Mouse (Mus musculus) brain, embryonic 14.5 days (tissue): ENCODE measurements at regions not wholly inside any gene's neighbourhood (a gene's known extent, or its start where the extent isn't known, plus 50 kb on each side); places are given as distances from the start of the nearest gene placed in this dataset.

Experiments
- CTCF ChIP-seq: fragments of 200-500 bp; IDR thresholded peaks from 2 replicates; pipeline ENCODE4 v1.5.1; 2012; ENCODE audit warnings: inconsistent platforms, mild to moderate bottlenecking, moderate library complexity, borderline replicate concordance; ENCODE audit not compliant: insufficient read depth, insufficient read length; ENCODE audit errors: extremely low read depth
- POLR2A ChIP-seq: fragments of 200-500 bp; IDR thresholded peaks from 2 replicates; pipeline ENCODE4 v1.6.1; 2012; ENCODE audit warnings: mild to moderate bottlenecking, inconsistent platforms, borderline replicate concordance; ENCODE audit not compliant: poor library complexity, insufficient read depth, insufficient read length, severe bottlenecking; ENCODE audit errors: extremely low read depth

DNA sequence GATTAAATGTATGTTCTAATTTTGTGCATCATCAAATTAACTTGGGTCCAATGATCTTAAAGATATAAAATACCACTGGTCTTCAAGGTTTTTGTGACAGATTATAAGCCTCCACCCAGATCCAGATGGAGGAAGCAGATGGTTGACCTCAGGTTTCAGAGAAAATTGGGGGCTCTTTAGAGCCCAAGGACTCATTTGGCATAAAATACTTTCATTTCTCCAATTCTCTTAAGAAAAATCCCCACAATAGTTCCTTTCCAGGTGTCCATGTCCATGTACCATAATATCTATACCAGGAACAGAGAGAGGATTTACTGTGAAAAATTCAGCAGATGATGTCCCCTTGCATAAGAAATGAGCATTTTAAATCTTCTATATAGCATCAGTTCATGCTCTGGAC is 385.0 kb downstream of the Cypt12 start:
- TF ChIP-seq POLR2A (no peak), CTCF (no peak)
